Mouse (Mus musculus) left cerebral cortex, adult 2 months (tissue): ENCODE data around the gene Gja4. TPM values are rescaled to one million over a fixed set of nuclear protein-coding genes. Genes with fewer than 3 reads are reported as not detected.

Source experiments
- DNase-seq, 2 experiments: peaks; one replicate each; pipeline ENCODE4 v3.0.0; 2021 to 2022; ENCODE audit warnings: low spot score in 2 of 2, mixed read lengths in 1 of 2; ENCODE audit errors: extremely low spot score in 1 of 2
- H3K27ac ChIP-seq: fragments of 200-600 bp; 2 replicates; pipeline ENCODE4 v1.8.1; 2022
- H3K4me3 ChIP-seq: fragments of 200-600 bp; 2 replicates; pipeline ENCODE4 v1.8.1; 2022
- CTCF ChIP-seq: fragments of 200-600 bp; IDR thresholded peaks from 2 replicates; pipeline ENCODE4 v1.8.1; 2022; ENCODE audit warnings: antibody characterized with exemption, mild to moderate bottlenecking, moderate library complexity
- intact Hi-C: fragments of 180-260 bp; cut with DNase I; formaldehyde crosslinking; loops from one replicate; pipeline ENCODE4 v1.15.1; 2025
- total RNA-seq, 2 experiments: library from RNA; stranded (reverse); gene quantifications; 2 replicates each; pipeline ENCODE4 v1.2.3; 2021

Gene Gja4
- total RNA-seq, 2 experiments from 2014 or later = 4.1 to 4.5 TPM

DNA sequence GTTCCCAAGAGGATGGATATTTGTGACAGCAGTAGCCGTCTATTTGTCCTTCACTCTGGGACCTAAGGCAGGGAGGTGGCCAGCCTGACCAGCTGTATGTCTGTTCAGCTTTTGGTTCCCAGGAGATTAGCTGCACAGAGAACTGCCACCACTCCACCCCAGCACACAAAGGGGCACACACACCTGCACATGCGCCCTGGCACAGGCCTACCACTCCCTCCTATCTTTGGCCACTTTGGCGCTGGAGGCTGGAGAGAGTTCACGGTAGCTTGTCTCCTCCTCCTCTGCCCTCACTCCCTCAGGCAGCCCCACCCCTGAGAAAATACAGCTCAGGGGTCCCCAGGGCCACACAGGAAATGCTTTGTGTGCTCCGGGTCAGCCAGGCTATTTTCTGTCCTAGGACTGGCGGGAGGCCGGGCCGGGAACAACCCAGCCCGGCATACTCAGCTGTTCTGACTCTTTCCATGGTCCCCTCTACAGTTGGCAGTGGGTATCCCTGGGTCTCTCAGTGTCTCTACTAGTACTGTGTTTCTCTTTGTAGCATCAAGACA is 35.3 kb downstream of the Gja4 start:
- TF ChIP-seq CTCF = no peak
- no peak overlapping the region for H3K4me3 ChIP-seq
- no peak for DNase-seq
- H3K27ac ChIP-seq = no peak overlapping the region
- intact Hi-C loops = no loop called here

DNA sequence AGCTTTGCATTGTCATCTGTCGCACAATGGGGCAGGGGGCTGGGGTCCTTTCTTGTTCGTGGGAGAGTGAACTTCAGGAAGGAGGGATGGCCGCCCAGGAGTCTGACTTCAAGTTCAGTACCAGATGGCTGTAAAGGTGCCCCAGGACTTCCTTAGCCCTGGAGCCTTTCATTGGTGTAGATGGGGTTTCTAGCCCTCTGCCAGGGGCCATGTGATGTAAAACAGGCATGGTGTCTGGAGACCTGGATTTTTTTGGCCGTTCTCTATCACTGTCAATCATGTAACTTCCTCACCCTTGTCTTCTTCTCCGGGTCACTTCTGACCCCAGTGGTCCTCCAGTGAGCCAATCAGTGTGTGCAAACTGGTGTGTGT is 49.7 kb downstream of the Gja4 start:
- intact Hi-C loops = no loop called here
- TF ChIP-seq CTCF = no peak
- H3K4me3 ChIP-seq = no peak overlapping the region

DNA sequence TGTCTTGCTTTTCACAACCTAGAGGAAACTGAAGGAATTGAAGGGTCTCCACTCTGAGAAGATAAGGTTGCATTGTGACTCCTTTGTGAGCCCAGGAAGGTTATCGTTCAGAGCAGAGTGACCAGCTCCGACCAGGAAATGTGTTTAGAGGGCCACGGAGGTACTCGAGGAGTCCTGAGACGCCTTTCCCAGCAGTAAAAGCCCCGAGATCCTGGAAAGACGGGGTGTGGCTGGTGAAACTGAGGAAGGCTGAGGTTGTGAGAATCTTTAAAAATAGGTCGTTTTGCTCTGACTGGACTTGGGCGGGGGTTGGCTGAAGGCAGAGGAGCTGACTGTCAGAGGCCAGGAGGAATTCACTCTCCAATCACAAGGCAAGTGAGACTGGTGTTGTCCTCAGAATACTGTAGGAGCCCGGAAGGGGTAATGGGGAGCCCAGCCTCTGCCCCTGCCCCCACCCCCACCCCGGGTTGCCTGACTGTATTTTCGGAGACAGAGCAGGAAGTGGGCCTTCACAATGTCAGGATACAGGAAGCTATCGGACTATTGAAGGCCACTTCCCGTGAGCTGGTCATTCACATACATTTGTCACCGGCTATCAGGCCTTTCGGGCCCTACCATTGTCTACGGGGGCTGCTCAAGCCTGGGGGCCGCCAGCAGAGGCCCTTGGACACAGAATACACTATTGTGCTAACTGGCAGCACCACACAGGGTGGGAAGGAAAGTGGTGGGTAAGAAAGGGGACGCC is 50.2 kb downstream of the Gja4 start:
- H3K27ac ChIP-seq = no peak overlapping the region
- DNase-seq = no peak
- no peak for TF ChIP-seq CTCF
- intact Hi-C loops = no loop called here
- H3K4me3 ChIP-seq = no peak overlapping the region

More for the DNA sequence above, 49.7 kb downstream of the Gja4 start:
- DNase-seq = no peak
- H3K27ac ChIP-seq = no peak overlapping the region

DNA sequence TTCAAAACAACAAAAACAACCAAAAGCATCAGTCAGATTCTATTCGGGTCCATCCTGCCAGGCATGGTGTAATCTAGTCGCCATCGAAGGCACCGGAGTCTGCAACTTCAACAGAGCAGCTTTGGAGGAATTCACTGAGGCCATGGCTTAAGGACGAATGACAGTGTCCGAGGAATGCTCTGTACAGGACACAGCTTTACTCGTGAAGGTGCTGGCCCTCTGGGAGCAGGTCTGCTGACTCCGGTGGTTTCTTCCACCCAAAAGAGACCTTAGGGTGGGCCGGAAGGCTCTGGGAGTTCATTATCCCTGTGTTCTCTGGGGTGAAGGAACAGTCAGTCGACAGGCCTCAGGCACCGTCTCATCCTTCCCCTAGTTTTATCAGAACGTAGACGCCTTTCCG is 52.2 kb downstream of the Gja4 start:
- Histone ChIP-seq H3K27ac (no peak overlapping the region), H3K4me3 (no peak overlapping the region)
- DNase-seq = no peak
- intact Hi-C loops = no loop called here
- TF ChIP-seq CTCF = no peak

Other genes starting within 250 kb of the Gja4 start
- gene Zmym6, start 236.7 kb downstream of the Gja4 start, total RNA-seq = 10 to 100 TPM; 31.8 to 35.8 TPM
- gene Tmem35b, start 190.3 kb downstream of the Gja4 start, total RNA-seq = 1 to 10 TPM; 4.1 to 4.2 TPM
- 100 to 1,000 TPM; 372 to 403 TPM for gene Dlgap3, start 144.8 kb downstream of the Gja4 start, total RNA-seq
- gene Smim12, start 70.3 kb downstream of the Gja4 start, total RNA-seq = 10 to 100 TPM; 52.1 to 54.0 TPM
- under 1 TPM in 1 of 2 experiments, not detected in 1; 0.21 TPM for gene Gjb3, start 16.8 kb upstream of the Gja4 start, total RNA-seq
- gene Gjb4, start 40.0 kb upstream of the Gja4 start, total RNA-seq = not detected
- under 1 TPM in 1 of 2 experiments, not detected in 1; 0.20 TPM for gene Gjb5, start 44.1 kb upstream of the Gja4 start, total RNA-seq